Mouse (Mus musculus) brain, embryonic 18.5 days (tissue): ENCODE data around the gene Brms1.
"Not testable (repeated sequence)": the region's sequence is repeated elsewhere in the genome, so short reads cannot be mapped to it uniquely, and the experiment has no call there.

ENCODE experiments used
- DNase-seq: peaks from one replicate; pipeline ENCODE4 v3.0.0-alpha.2; 2012; ENCODE audit warnings: low read depth, low spot score

The Brms1 gene

DNA sequence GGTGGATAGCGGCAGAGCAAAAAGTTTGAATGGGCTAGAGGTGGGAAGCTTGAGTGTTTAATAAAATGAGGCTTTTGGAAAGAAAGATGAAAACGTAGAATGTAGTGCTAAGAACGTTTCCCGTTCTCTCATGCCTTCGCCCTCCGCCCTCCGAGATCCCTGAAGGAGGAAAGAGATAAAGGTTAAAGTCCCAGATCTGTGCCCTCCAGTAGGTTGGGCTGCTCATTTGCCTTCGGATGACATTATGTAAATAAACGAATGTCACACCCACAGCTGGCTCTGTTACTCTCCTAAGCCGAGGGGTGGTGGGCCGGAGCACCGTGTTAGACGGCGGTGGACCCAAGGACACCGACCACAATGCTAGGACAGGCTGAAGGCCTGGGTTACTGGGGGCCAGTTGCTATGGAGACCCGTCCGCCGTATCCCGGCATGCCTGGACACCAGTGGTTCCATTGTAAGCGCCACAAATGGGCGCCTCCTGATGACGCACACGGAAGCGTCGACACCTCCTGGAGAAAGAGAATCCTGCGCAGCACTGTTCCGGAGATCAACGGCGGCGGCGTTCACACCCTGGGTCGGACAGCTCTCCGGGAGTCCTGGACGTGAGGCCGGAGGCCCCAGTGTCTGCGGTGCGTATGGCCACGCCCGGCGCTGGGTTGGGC, at the start of gene Brms1:
Brms1 (plus strand) TSS at position 493 of the 662 bp plus-strand sequence.
- peak; percentile 87 for DNase-seq

DNA sequence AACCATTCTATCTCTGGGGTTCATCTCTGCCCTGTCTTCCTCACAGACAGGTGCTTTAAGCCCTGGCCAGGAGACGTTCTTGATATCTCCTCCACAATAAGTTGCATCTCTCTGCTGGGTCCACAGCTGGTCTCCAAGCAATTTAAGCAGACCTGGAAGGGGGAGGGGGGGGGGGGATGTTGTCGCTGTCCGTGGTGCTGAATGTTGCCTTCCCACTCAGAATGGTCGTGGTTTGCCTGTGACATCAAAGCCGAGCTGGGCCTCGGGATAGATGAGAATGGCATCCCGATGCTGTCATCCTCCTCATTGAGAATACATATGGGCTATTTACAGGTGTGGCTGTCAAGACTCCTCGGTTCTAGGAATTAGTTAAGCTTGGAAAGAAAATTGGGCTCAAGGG, 48.8 kb upstream of the Brms1 start:
- DNase-seq = no peak

DNA sequence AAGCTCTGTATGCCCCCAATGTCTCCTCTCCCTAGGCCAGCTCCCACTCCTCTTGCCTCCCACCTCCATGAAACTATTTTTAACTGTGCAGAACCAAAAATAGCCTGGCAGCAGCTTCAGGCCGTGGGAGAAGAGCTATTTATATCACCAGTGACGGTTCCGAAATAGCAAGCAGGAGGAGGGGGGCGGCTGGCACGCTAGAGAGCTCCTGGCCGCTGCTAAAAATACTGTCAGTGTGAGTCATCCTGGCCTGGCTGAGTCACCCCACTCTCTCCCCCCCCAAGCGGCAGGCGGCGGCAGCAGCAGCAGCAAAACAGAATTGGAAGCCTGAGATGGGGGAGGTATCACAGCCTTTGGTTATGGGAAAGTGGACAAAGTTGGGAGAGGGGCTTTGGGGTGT, 48.2 kb upstream of the Brms1 start:
- DNase-seq = no peak

DNA sequence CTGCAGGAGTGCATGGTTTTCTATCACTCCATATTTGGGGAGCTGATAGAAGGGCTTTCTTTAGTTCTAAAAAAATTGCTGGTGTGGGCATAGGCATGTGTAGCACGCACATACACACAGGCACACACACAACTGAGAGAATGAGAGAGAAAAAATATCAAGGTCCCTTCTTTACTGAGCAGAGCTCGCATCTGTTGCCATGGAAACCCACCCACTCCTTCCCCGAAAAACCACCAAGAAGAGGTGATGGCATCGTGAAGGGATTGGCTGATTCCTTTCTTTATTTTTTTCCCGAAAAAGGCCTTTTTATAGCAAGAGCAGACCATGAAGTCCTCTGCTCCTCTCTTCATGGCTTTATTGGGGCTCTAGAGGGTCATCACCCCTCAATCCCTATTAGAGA, 47.1 kb upstream of the Brms1 start:
- DNase-seq = peak; percentile 78

GRCm38 (mm10) chr19:4999445-5000140, 41.6 kb upstream of the Brms1 start:
- no peak for DNase-seq

- peak; percentile 96 for DNase-seq
These were observed 39.3 kb upstream of the Brms1 start for GRCm38 (mm10) chr19:5001666-5002406.

DNA sequence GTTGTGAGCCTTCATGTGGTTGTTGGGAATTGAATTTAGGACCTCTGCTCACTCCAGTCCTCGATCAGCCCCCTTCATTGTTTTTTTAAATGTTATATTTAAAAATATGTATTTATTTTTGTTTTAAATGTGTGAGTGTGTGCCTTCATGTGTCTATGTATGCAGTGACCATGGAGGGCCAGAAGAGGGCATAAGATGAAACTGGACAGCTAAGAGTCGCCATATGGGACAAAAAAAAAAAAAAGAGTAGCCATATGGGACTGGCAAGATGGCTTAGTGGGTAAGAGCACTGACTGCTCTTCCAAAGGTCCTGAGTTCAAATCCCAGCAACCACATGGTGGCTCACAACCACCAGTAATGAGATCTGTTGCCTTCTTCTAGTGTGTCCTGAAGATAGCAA, 37.5 kb upstream of the Brms1 start:
- not testable (repeated sequence) for DNase-seq

DNA sequence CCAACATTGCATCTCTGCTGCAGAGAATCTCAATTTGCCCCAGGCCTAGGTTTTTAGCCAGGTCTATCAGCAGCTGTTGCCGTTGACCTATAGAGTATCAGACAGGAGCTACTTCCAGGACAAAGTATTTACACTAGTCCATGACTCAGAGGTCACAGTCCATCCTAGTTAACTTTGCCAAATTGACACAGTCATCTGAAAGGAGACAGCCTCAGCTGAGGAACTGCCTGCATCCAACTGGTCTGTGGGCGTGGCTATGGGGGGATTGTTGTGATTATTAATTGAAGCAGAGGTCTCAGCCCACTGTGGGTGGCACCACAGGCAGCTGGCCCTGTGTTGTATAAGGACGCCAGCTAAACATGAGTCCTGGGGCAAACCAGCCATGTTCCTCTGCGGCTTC, 36.2 kb upstream of the Brms1 start:
- no peak for DNase-seq

DNA sequence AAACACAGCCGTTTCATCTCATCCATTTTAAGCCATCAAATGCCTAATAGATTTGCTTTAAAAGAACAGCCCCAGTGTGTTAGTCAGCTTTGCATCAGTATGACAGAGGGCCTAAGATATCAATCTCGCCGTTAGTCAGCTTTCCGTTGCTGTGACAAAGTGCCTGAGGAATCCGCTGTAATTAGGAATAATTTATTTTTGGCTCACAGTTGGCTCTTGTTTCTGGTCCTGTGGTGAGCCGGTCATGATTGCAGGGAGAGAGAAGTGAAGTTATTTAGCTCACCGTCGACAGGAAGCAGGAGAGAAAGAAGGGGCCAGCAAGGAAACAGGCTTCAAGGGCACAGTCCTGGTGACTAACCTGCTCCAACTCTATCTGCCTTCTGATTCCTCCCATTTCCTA, 28.0 kb upstream of the Brms1 start:
- no peak for DNase-seq

DNA sequence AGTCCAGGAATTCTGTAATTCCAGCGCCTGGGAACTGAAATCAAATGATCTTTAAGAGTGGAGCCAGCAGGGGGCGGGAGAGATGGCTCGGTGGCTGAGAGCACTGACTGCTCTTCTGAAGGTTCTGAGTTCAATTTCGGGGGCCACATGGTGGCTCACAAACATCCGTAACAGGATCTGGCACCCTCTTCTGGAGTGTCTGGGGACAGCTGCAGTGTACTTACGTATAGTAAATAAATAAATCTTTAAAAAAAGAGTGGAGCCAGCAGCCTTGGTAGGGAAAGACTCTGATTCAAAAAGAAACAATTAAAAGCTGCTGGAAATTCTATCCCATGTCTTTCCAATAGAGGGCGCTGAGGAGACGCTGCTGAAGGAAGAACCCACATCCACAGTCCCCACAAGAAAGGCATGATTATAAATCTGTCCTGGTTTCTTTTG, 26.2 kb upstream of the Brms1 start:
- DNase-seq = no peak

DNA sequence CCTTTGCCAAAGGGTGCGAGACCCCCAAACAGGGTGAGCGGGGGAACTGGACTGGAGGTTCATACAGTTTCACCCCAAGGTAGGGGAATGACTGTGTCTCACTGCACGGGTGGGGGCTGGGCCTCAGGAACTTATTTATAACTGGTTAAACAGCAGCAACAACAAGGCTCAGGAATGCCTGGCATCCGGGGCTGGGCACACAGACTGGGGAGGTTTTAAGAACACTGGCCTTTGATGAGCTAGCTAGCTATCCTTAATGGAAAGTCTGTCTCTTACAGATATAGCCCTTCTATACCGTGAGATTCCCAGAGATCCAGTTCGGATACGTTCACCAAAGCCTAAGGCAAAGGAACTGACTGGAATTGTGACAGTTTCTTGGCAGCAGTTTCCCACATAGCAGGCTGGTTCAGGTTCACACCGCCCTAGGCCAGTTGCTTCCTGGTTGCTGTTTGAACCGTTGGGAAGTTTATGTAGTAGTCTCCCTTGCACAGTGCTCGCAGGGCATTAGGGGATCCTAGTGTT, 24.9 kb upstream of the Brms1 start:
- no peak for DNase-seq

DNA sequence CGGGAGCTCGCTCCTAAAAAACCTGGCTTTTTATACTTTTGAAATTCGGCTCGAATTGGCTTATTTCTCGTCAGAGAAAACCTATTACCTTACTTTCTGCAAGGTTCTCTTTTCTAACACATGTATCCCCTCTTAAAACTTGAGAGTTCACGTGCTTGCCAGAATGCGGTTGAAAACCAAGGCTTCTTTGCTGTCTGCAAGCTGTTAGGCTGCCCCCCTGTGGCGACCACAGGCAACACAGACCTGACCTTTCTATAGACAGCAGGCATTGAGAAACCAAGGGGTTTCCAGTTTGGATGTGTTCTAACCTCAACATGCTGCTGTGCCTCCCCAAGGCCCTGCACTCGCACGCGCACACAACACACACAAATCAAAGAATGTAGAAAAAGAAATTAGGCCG, 24.4 kb upstream of the Brms1 start:
- DNase-seq = no peak

GRCm38 (mm10) chr19:5017611-5018010, 23.5 kb upstream of the Brms1 start:
- DNase-seq = no peak

- no peak for DNase-seq
These were observed 23.0 kb upstream of the Brms1 start for GRCm38 (mm10) chr19:5018191-5018590.

- DNase-seq = no peak
These were observed 19.7 kb upstream of the Brms1 start for GRCm38 (mm10) chr19:5021416-5021815.

DNA sequence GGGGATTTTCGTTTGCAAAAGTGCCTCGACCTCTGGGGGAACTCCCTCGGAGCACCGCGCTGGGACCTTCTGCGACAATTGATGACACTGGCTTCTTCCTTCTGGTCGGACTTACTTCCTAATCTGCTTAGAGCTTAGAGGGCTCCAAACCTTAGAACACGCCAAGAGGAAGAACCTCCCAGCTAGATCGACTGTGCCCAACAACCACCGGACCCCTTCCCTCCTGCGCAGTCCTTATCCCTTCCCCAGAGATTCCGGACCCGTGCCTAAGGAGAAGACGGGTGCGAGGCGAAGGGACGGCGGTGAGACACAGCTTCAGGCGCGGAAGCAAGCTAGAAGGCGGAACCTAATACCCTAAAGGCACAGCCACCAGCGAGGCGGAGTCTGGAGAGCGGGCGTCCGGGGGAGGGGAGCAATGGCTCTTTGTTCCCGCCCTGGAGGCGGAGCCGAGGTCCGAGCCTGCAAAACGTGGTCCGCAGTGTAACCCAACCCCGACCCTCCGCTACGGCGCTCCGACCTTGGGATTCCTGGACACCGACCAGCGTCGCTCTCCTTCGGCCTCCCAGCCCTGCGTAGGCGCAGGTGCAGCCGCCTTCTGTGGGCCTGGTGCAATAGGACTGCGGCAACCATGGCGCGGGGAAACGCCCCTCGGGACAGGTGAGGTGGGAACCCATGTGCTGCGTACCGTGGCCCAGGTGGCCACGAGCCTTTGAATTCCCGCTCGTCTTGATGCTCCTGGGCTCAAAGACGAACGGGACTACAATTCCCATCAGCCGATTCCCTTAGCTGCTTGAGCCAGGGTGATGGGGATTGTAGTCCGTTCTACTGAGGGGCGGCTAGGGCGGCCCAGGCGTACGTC, 17.3 kb upstream of the Brms1 start, which contains the start of gene Slc29a2:
Slc29a2 (plus strand) TSS at position 240 of the 859 bp plus-strand sequence.
- DNase-seq = peak; percentile 82

DNA sequence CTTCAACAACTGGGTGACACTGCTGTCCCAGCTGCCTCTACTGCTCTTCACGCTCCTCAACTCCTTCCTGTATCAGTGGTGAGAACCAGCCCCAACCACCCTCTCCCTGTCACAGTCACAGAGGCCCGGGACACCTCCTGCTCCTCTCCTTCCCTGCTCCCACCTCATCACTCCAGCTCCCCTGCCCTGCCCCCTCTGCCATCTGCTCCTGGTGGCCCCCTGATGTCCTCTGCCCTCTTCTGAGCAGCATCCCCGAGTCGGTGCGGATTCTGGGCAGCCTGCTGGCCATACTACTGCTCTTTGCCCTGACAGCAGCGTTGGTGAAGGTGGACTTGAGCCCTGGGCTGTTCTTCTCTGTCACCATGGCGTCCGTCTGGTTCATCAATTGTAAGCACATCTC, 15.0 kb upstream of the Brms1 start:
- DNase-seq = no peak

- DNase-seq = no peak
These were observed 8.5 kb upstream of the Brms1 start for GRCm38 (mm10) chr19:5032686-5033085.

GRCm38 (mm10) chr19:5036577-5036976, 4.6 kb upstream of the Brms1 start:
- no peak for DNase-seq

DNA sequence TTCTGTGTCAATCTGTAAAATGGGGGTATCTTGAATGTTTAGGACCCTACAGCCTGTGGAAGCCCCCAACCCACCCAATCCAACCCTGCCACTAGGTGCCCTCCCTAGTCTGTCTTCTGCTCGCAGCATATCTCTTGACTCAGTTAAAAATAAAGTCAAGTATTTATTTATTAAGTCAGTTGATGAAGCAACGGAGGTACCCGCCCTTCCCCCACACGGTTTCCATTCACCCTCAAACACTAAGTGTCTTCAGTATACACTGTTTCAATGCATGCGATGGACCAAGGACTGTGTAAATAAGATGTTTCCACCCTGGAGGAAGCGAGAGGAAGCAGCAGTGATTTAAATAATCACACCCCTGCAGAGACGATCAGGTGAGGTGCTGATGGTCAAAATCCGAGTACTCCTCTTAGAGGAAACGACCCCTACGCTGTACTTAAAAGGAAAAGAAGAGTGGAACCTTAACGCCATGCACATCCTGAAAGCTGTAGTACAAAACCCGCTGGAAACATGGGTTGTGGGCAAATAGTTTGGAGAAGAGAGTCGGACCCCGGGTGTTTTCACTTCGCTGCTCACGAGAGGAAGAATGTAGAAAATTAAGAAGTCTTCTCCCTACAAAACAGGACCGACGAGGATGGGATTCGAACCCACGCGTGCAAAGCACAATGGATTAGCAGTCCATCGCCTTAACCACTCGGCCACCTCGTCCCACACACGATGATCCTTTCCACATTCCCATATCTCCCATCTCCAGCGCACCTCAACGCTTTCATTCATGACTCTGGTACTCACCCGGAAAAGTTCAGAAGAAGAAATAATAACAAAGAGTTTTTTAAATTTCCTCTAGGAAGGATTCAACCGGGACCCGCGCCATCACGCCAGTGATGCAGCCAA, 3.2 kb upstream of the Brms1 start:
- peak; percentile 71 for DNase-seq
